Mouse (Mus musculus): ENCODE measurements at regions not wholly inside any gene's neighbourhood (a gene's known extent, or its start where the extent isn't known, plus 50 kb on each side); places are given as distances from the start of the nearest gene placed in this dataset.

GRCm38 (mm10) chr2:147989616-147990015 lies 57.2 kb downstream of the Foxa2 start:
- no peaks in the 10 kb centered on the region for H3K9me3 ChIP-seq (replicated peaks; ENCODE audit: control insufficient read depth, low read length)
- DNase-seq (ENCODE audit: low spot score) (no peak), ATAC-seq (no peak)
- H3K4me1 ChIP-seq (ENCODE audit: control insufficient read depth, insufficient read depth, low read length) = no peaks in the 10 kb centered on the region
- WGBS = 46% methylated on average over 1 of the region's 1 CpGs
- no peak overlapping the region for H3K4me2 ChIP-seq (ENCODE audit: low read length)
- no peaks in the 10 kb centered on the region for H3K36me3 ChIP-seq (ENCODE audit: control insufficient read depth, insufficient read depth, low read length)
- no peaks in the 10 kb centered on the region for H3K27me3 ChIP-seq (replicated peaks; ENCODE audit: control insufficient read depth, insufficient read depth, low read length)
- H3K4me3 ChIP-seq (ENCODE audit: low read depth, low read length) = no peak overlapping the region
- H3K9ac ChIP-seq (ENCODE audit: low read length) = no peak overlapping the region
- H3K27ac ChIP-seq (ENCODE audit: low read depth, low read length) = no peak overlapping the region

DNA sequence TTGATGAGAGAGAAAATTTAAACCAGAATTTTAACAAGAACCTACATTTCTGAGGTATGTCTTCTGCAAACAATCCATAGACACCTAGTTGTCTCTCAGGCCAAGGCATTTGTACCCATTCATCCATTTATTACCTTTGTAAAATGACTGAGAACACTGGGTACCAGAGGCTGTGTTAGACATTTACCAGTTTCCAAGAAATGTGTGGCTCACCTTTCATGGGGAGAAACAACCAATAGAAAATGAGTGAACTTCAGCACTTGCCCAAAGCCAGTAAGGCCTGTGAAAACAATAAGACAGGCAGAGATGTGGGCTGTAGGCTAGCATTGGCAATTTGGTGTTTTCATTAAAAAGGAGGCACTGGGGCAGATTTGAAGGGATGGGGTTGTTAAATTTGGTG lies 58.2 kb downstream of the Foxa2 start:
- Histone ChIP-seq H3K4me3 (ENCODE audit: low read depth, low read length) (no peak overlapping the region), H3K4me2 (ENCODE audit: low read length) (no peak overlapping the region), H3K9me3 (replicated peaks; ENCODE audit: control insufficient read depth, low read length) (no peaks in the 10 kb centered on the region), H3K27me3 (replicated peaks; ENCODE audit: control insufficient read depth, insufficient read depth, low read length) (no peaks in the 10 kb centered on the region), H3K4me1 (ENCODE audit: control insufficient read depth, insufficient read depth, low read length) (no peaks in the 10 kb centered on the region), H3K27ac (ENCODE audit: low read depth, low read length) (no peak overlapping the region), H3K36me3 (ENCODE audit: control insufficient read depth, insufficient read depth, low read length) (no peaks in the 10 kb centered on the region), H3K9ac (ENCODE audit: low read length) (no peak overlapping the region)
- DNase-seq (ENCODE audit: low spot score) (no peak), ATAC-seq (no peak)

DNA sequence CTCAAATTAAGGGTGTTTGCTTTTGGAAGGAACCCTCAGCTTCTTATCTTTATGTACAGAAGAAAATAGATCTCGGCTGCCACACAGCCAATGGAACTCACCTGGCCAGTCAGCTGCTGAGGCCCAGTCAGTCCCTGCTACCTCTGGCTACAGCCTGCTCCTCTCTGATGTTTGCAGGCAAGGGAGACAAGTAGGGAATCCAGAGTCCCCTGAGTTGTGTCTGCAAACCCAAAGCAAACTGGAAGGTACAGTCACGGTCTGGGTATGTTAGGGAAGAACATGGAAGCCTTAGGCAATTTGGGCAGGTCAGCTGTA lies 61.6 kb downstream of the Foxa2 start:
- 75% methylated on average over 2 of the region's 2 CpGs for WGBS
- H3K36me3 ChIP-seq (ENCODE audit: control insufficient read depth, insufficient read depth, low read length) = no peaks in the 10 kb centered on the region

DNA sequence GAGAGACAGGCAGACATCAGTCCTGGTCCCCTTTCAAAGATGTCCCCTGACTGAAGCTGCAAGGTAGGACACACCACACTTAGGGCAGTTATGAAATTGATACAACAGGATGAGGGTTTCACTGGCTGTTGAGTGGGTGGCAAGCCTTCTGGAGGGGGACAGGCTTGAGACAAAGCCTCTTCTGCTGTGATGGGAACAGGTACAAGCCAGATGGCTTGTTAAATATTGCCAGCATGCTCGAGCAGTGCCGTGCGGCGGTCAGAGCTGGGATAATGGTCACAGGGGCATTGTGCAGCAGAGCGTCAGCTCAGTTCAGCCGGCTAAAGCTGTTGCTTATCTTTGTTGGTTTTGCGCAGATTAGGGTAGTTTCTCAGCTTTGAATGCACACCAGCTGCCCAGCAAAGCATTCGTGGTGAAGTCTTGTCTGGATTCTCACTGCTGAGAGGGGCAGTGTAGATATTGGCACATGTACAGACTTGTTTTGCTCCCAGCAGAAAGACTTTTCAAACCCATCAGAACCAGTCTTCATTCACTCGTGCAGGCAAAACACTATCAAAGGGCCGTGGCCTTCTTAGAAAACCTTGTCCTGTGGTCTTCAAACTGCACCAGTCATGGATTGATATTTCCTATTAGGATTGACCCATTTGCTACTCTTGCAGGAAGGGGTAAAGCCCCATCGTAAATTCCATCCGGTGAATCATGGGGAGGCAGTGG lies 62.1 kb downstream of the Foxa2 start:
- 51% methylated on average over 12 of the region's 12 CpGs for WGBS
- Histone ChIP-seq H3K36me3 (ENCODE audit: control insufficient read depth, insufficient read depth, low read length) (no peaks in the 10 kb centered on the region), H3K9me3 (replicated peaks; ENCODE audit: control insufficient read depth, low read length) (no peaks in the 10 kb centered on the region), H3K27ac (ENCODE audit: low read depth, low read length) (no peak overlapping the region), H3K27me3 (replicated peaks; ENCODE audit: control insufficient read depth, insufficient read depth, low read length) (no peaks in the 10 kb centered on the region), H3K9ac (ENCODE audit: low read length) (no peak overlapping the region), H3K4me1 (ENCODE audit: control insufficient read depth, insufficient read depth, low read length) (no peaks in the 10 kb centered on the region), H3K4me2 (ENCODE audit: low read length) (no peak overlapping the region), H3K4me3 (ENCODE audit: low read depth, low read length) (no peak overlapping the region)
- DNase-seq (ENCODE audit: low spot score) (peak; percentile 16), ATAC-seq (peak; percentile 62)

More for the DNA sequence above, 61.6 kb downstream of the Foxa2 start:
- Histone ChIP-seq H3K9ac (ENCODE audit: low read length) (no peak overlapping the region), H3K4me3 (ENCODE audit: low read depth, low read length) (no peak overlapping the region), H3K9me3 (replicated peaks; ENCODE audit: control insufficient read depth, low read length) (no peaks in the 10 kb centered on the region), H3K27me3 (replicated peaks; ENCODE audit: control insufficient read depth, insufficient read depth, low read length) (no peaks in the 10 kb centered on the region), H3K27ac (ENCODE audit: low read depth, low read length) (no peak overlapping the region), H3K4me1 (ENCODE audit: control insufficient read depth, insufficient read depth, low read length) (no peaks in the 10 kb centered on the region), H3K4me2 (ENCODE audit: low read length) (no peak overlapping the region)
- DNase-seq (ENCODE audit: low spot score) (no peak), ATAC-seq (no peak)

GRCm38 (mm10) chr2:147980929-147981479 lies 65.8 kb downstream of the Foxa2 start:
- WGBS = 20% methylated on average over 6 of the region's 6 CpGs

DNA sequence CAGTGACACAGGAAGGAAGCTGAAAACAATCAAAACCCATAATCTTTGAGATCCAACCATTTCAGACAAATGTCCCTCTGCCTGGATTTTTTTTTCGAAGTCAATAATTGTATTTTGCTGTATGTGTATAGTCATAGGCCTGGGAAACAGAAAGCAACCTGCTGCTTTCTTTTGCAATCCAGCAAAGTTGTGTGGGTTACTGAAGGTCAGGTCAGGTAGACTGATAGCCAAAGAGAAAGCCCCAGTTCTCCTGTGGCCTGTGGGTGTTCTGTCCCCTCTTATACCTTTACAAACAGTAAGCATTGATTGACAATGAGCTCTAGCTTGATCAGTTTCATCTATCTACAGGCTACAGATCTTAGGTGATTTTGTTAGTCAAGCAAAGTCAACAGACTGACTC lies 66.4 kb downstream of the Foxa2 start:
- H3K27me3 ChIP-seq (replicated peaks; ENCODE audit: control insufficient read depth, insufficient read depth, low read length) = no peaks in the 10 kb centered on the region
- WGBS = 91% methylated on average over 1 of the region's 1 CpGs

More at GRCm38 (mm10) chr2:147980929-147981479, 65.8 kb downstream of the Foxa2 start:
- Histone ChIP-seq H3K9me3 (replicated peaks; ENCODE audit: control insufficient read depth, low read length) (no peaks in the 10 kb centered on the region), H3K4me2 (ENCODE audit: low read length) (no peak overlapping the region), H3K4me1 (ENCODE audit: control insufficient read depth, insufficient read depth, low read length) (no peaks in the 10 kb centered on the region), H3K9ac (ENCODE audit: low read length) (no peak overlapping the region), H3K36me3 (ENCODE audit: control insufficient read depth, insufficient read depth, low read length) (no peaks in the 10 kb centered on the region), H3K27ac (ENCODE audit: low read depth, low read length) (no peak overlapping the region), H3K4me3 (ENCODE audit: low read depth, low read length) (no peak overlapping the region), H3K27me3 (replicated peaks; ENCODE audit: control insufficient read depth, insufficient read depth, low read length) (no peaks in the 10 kb centered on the region)
- ATAC-seq (no peak), DNase-seq (ENCODE audit: low spot score) (no peak)

DNA sequence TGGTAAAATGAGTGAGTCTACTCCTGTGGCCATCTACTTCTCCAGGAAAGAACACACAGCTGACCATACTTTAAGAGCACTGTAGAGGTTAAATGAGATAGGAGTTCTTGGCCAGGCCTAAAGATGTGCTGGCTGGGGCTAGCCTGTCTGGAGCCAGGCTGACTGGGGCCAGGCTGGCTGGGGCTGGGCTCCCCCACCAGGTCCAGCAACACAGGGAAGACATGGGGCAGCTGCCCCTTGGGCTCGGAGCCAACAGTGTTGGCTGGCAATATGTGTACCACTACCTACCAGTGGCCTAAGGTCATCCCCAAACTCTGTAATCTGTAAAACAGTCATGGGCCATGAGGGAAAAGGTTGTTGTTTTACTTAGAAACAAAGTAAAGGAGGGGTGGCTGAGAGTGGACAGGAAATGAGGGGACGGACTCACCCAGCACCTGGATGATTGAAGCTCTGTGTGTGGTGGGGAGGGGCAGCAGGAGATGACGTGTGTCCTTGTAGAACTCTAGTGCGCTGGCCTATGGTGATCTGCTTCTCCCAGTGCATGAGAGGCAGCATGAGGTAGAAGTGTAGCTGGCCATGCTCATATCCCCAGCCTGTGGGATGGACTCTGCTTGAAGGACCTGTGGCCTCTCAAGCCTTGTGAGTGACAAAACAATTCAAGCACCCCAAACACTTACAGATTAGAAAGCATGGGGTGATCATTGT lies 67.0 kb downstream of the Foxa2 start:
- Histone ChIP-seq H3K4me3 (ENCODE audit: low read depth, low read length) (no peak overlapping the region), H3K4me1 (ENCODE audit: control insufficient read depth, insufficient read depth, low read length) (no peaks in the 10 kb centered on the region), H3K36me3 (ENCODE audit: control insufficient read depth, insufficient read depth, low read length) (no peaks in the 10 kb centered on the region), H3K9me3 (replicated peaks; ENCODE audit: control insufficient read depth, low read length) (no peaks in the 10 kb centered on the region), H3K4me2 (ENCODE audit: low read length) (no peak overlapping the region), H3K27ac (ENCODE audit: low read depth, low read length) (no peak overlapping the region), H3K27me3 (replicated peaks; ENCODE audit: control insufficient read depth, insufficient read depth, low read length) (no peaks in the 10 kb centered on the region), H3K9ac (ENCODE audit: low read length) (no peak overlapping the region)
- no peak for DNase-seq (ENCODE audit: low spot score)
- WGBS = 86% methylated on average over 4 of the region's 4 CpGs
- ATAC-seq = no peak

More for the DNA sequence above, 66.4 kb downstream of the Foxa2 start:
- H3K27ac ChIP-seq (ENCODE audit: low read depth, low read length) = no peak overlapping the region
- H3K4me3 ChIP-seq (ENCODE audit: low read depth, low read length) = no peak overlapping the region
- no peak overlapping the region for H3K9ac ChIP-seq (ENCODE audit: low read length)
- H3K9me3 ChIP-seq (replicated peaks; ENCODE audit: control insufficient read depth, low read length) = no peaks in the 10 kb centered on the region
- no peak overlapping the region for H3K4me2 ChIP-seq (ENCODE audit: low read length)
- ATAC-seq (no peak), DNase-seq (ENCODE audit: low spot score) (no peak)
- no peaks in the 10 kb centered on the region for H3K4me1 ChIP-seq (ENCODE audit: control insufficient read depth, insufficient read depth, low read length)
- no peaks in the 10 kb centered on the region for H3K36me3 ChIP-seq (ENCODE audit: control insufficient read depth, insufficient read depth, low read length)

DNA sequence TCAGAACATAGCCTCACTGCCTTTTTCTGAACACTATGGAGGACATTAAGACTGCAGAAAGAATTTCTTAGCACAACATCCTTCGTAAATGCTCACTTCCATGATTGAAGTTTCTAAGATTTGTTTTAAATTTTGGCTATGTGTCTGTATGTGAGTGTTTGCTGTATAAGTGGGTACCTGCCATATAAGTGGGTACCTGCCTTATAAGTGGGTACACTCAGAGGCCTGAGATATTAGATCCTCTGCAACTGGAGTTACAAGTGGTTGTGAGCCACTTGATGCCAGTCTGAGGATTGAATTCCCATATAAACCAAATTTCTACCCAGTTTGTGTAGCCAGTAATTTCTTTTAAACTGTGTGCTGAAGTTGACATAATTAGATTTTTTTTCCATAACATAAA lies 67.8 kb downstream of the Foxa2 start:
- Histone ChIP-seq H3K36me3 (ENCODE audit: control insufficient read depth, insufficient read depth, low read length) (no peaks in the 10 kb centered on the region), H3K9ac (ENCODE audit: low read length) (no peak overlapping the region), H3K4me1 (ENCODE audit: control insufficient read depth, insufficient read depth, low read length) (no peaks in the 10 kb centered on the region), H3K27ac (ENCODE audit: low read depth, low read length) (no peak overlapping the region), H3K4me3 (ENCODE audit: low read depth, low read length) (no peak overlapping the region), H3K9me3 (replicated peaks; ENCODE audit: control insufficient read depth, low read length) (no peaks in the 10 kb centered on the region), H3K4me2 (ENCODE audit: low read length) (no peak overlapping the region), H3K27me3 (replicated peaks; ENCODE audit: control insufficient read depth, insufficient read depth, low read length) (no peaks in the 10 kb centered on the region)
- DNase-seq (ENCODE audit: low spot score) (no peak), ATAC-seq (no peak)
- 81% methylated on average over 1 of the region's 1 CpGs for WGBS

DNA sequence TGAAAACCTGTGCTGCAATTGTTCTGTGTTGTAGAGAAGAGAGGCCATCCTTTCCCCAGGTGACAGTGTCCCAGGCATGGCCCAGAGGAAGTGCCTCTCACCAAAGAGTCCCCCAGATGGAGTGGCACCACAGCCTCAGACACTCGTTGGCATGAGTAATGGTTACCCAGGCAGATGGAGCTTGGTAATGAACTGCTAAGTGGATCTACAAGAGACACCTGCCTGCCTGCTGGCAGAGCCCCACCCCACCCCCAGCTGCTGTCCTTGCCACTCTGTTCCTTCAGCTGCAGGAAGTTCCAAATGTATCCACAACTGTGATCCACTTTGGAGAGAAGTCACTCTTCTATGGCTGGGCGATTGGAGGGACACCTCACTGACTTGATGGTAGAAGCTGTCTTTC lies 72.0 kb downstream of the Foxa2 start:
- no peak for ATAC-seq
- H3K27ac ChIP-seq (ENCODE audit: low read depth, low read length) = no peak overlapping the region
- no peaks in the 10 kb centered on the region for H3K9me3 ChIP-seq (replicated peaks; ENCODE audit: control insufficient read depth, low read length)
- H3K27me3 ChIP-seq (replicated peaks; ENCODE audit: control insufficient read depth, insufficient read depth, low read length) = no peaks in the 10 kb centered on the region
- no peak overlapping the region for H3K4me2 ChIP-seq (ENCODE audit: low read length)
- WGBS = 66% methylated on average over 2 of the region's 2 CpGs
- H3K4me1 ChIP-seq (ENCODE audit: control insufficient read depth, insufficient read depth, low read length) = no peaks in the 10 kb centered on the region
- no peak for DNase-seq (ENCODE audit: low spot score)
- no peaks in the 10 kb centered on the region for H3K36me3 ChIP-seq (ENCODE audit: control insufficient read depth, insufficient read depth, low read length)
- no peak overlapping the region for H3K4me3 ChIP-seq (ENCODE audit: low read depth, low read length)
- no peak overlapping the region for H3K9ac ChIP-seq (ENCODE audit: low read length)

All from forebrain, embryonic 14.5 days (tissue).